Mouse (Mus musculus) cerebellum, adult 2 months (tissue): Measurements from ENCODE around the gene Ift43.

ENCODE experiments used
- CTCF ChIP-seq: fragments of 200-500 bp; IDR thresholded peaks from 2 replicates; pipeline ENCODE4 v1.5.1; 2011; ENCODE audit warnings: low read depth, mild to moderate bottlenecking, control low read depth, low read length, moderate library complexity, borderline replicate concordance; ENCODE audit not compliant: insufficient read depth
- POLR2A ChIP-seq: fragments of 200-500 bp; IDR thresholded peaks from 2 replicates; pipeline ENCODE4 v1.6.1; 2011; ENCODE audit warnings: low read length, control low read depth, borderline replicate concordance; ENCODE audit not compliant: insufficient read depth

DNA sequence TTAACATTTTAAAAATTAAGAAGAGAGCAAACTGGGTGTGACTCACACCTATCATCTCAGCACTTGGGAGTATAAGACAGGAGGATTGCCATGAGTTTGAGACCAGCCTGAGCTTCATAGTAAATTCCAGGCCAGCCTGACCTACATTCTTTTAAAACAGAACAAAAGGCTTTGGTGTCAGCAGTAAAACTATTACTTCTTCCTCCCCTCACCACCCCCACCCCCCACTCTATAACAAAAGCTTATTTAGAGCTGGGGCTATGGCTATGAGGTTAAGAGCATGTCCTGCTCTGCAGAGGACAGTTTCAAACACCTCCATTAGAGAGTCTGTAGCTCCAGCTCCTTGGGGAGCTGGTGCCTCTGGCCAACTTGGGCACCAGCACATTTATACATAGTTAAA, 46.8 kb upstream of the Ift43 start:
- no peak for TF ChIP-seq CTCF
- TF ChIP-seq POLR2A = no peak
